Mouse (Mus musculus): ENCODE data around the gene Gas2.

DNA sequence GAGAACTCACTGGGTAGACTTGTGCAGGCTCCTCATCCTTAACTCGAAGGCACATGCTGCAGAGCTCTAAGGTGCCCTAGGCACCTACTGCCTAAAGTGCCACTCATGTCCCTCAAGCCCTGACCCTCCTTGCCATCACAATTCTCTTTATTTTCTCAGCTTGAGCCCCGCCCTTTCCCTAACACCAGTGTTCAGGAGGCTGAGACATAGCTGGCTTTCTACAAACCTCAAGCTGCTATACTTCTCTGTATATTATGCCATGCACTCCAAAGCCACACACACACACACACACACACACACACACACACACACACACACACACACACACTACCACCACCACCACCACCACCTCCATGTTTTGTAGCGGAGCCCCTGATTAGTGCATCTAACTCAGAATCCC is 153.8 kb downstream of the Gas2 start, which contains the start of gene 1700015G11Rik:
- TF ChIP-seq FOSL1 (IDR thresholded peaks at IDR 0.05; ENCODE audit: insufficient read depth, low read length, poor library complexity, severe bottlenecking) (no peak), CTCF (IDR thresholded peaks at IDR 0.05; ENCODE audit: control insufficient read depth, insufficient read depth, insufficient read length) (no peak), MAX (IDR thresholded peaks at IDR 0.05) (no peak), USF1 (IDR thresholded peaks at IDR 0.05; ENCODE audit: low read depth) (no peak), MYOD1 (IDR thresholded peaks at IDR 0.05; ENCODE audit: control insufficient read depth, insufficient read length, low read depth) (no peak), CEBPB (IDR thresholded peaks at IDR 0.05; ENCODE audit: low read depth) (no peak), MYOG (IDR thresholded peaks at IDR 0.05; ENCODE audit: control insufficient read depth, extremely low read depth, insufficient read length) (no peak)

All from C2C12 (cell line).